Mouse (Mus musculus) kidney, embryonic 14.5 days (tissue): ENCODE measurements around the gene Slc25a19. TPM values are rescaled to one million over a fixed set of nuclear protein-coding genes. Genes with fewer than 3 reads are reported as not detected.
A peak's percentile ranks its signal among the peaks of the same experiment; 100 is the strongest.

Source experiments
- ATAC-seq: fragments of 200-750 bp; cut with Nextera tagmentation; 2 replicates; pipeline ENCODE4 v1.8.0; 2017; ENCODE audit warnings: moderate number of reproducible peaks, mild to moderate bottlenecking, moderate TSS enrichment, moderate library complexity; ENCODE audit not compliant: low FRiP score, low TSS enrichment
- H3K27ac ChIP-seq: fragments of 300-500 bp; sonication (generic); 2 replicates; pipeline ENCODE4 v1.5.1; 2014; ENCODE audit warnings: low read depth, mild to moderate bottlenecking, low read length, moderate library complexity, mixed read lengths
- H3K27me3 ChIP-seq: fragments of 300-500 bp; sonication (generic); 2 replicates; pipeline ENCODE4 v1.6.1; 2014; ENCODE audit warnings: mild to moderate bottlenecking, low read length; ENCODE audit not compliant: control insufficient read depth, insufficient read depth
- H3K36me3 ChIP-seq: fragments of 300-500 bp; sonication (generic); 2 replicates; pipeline ENCODE4 v1.6.1; 2014; ENCODE audit warnings: low read length, mixed read lengths; ENCODE audit not compliant: control insufficient read depth, insufficient read depth
- H3K4me1 ChIP-seq: fragments of 300-500 bp; sonication (generic); 2 replicates; pipeline ENCODE4 v1.6.1; 2014; ENCODE audit warnings: low read length, mixed read lengths; ENCODE audit not compliant: control insufficient read depth, insufficient read depth
- H3K4me2 ChIP-seq: fragments of 300-500 bp; sonication (generic); replicated peaks from 2 replicates; pipeline ENCODE4 v1.6.1; 2014; ENCODE audit warnings: low read depth, mild to moderate bottlenecking, low read length
- H3K4me3 ChIP-seq: fragments of 300-500 bp; sonication (generic); 2 replicates; pipeline ENCODE4 v1.5.1; 2014; ENCODE audit warnings: mild to moderate bottlenecking, low read length
- H3K9ac ChIP-seq: fragments of 300-500 bp; sonication (generic); 2 replicates; pipeline ENCODE4 v1.6.1; 2014; ENCODE audit warnings: low read depth, mild to moderate bottlenecking, low read length, moderate library complexity
- H3K9me3 ChIP-seq: fragments of 300-500 bp; sonication (generic); 2 replicates; pipeline ENCODE4 v1.6.1; 2016; ENCODE audit warnings: low read length; ENCODE audit not compliant: control insufficient read depth
- whole genome bisulfite sequencing: fragments of 180-500 bp; shearing (Covaris S2); extraction: QIAGEN DNeasy Blood & Tissue Kit; methylation state at CpG from one replicate; pipeline ENCODE4 v1.1.7; 2014; 5-methylcytosine and 5-hydroxymethylcytosine counted together
- polyA plus RNA-seq: library from polyadenylated mRNA; unstranded; fragments of >200 nt; fragmentation: Nextera tagmentation; extraction: Ambion mirVana; gene quantifications from 2 replicates; pipeline ENCODE4 v1.2.1, GENCODE M21; 2014

The Slc25a19 gene
- polyA plus RNA-seq, 1 experiment from 2014 or later, result 40.8 TPM

GRCm38 (mm10) chr11:115609576-115609975, 18.5 kb downstream of the Slc25a19 start:
- Histone ChIP-seq H3K36me3 (peaks cover 46% of the 10 kb centered on the region), H3K27ac (no peak overlapping the region)

DNA sequence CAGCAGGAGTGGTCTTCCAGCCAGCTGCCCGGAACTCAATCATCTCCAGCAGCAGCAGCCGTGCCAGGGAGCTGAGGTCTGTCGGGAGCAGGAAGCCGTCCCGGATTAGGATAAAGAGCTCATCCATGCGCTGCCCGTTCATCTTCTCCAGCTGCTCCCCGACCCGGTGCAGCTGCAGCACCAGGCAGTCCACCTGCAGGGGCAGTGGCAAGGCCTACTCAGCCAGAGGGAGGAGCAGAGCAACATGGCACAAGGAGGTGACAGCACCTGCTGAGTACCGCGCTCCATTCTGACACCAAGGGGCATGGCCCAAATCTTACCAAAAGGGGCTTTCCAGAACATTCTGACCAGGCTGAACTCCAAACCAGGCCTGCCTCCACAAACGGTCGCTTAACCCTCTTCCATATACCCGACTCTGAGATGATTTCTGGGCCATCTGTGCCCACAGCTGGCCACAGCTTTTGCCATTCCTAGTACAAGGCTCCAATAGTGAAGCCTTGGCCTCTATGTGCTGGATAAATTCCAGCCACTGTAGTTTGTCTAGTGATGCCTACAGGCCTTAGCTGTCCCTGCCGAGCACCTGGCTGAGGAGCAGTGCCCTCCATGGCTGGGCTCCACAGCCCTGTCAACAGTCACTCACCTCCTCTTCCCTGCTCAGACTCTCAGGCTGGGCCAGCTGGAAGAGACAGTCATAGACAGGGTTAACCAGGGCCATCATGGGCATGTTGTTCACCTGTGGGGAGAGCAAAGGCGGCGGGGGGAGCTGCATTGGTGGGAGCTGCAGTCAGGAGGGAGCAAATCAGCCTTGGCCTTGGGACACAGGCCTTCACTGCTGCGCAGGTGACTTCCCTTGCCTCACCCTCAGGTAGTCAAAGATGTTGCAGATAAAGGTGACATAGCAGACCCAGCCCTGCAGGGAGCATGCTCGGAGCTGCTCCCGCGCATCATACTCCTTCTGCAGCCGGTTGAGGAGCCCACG, 19.4 kb downstream of the Slc25a19 start:
- ATAC-seq, result no peak
- Histone ChIP-seq H3K4me1 (peaks cover 22% of the 10 kb centered on the region), H3K4me3 (no peak overlapping the region), H3K36me3 (peaks cover 46% of the 10 kb centered on the region), H3K9me3 (no peaks in the 10 kb centered on the region), H3K9ac (no peak overlapping the region), H3K27me3 (no peaks in the 10 kb centered on the region), H3K4me2 (no peak overlapping the region), H3K27ac (no peak overlapping the region)
- whole genome bisulfite sequencing, result 86% methylated on average over 23 of the region's 23 CpGs

More at GRCm38 (mm10) chr11:115609576-115609975, 18.5 kb downstream of the Slc25a19 start:
- H3K4me3 ChIP-seq, result no peak overlapping the region
- H3K9me3 ChIP-seq, result no peaks in the 10 kb centered on the region
- H3K4me1 ChIP-seq, result peaks cover 24% of the 10 kb centered on the region
- no peak overlapping the region for H3K9ac ChIP-seq
- H3K27me3 ChIP-seq, result no peaks in the 10 kb centered on the region
- 83% methylated on average over 3 of the region's 3 CpGs for WGBS
- H3K4me2 ChIP-seq, result no peak overlapping the region
- no peak for ATAC-seq

GRCm38 (mm10) chr11:115606733-115607132, 21.4 kb downstream of the Slc25a19 start:
- Histone ChIP-seq H3K4me1 (peaks cover 25% of the 10 kb centered on the region), H3K9me3 (no peaks in the 10 kb centered on the region), H3K27me3 (no peaks in the 10 kb centered on the region), H3K4me2 (no peak overlapping the region), H3K4me3 (no peak overlapping the region), H3K36me3 (peaks cover 46% of the 10 kb centered on the region), H3K27ac (no peak overlapping the region), H3K9ac (no peak overlapping the region)
- 96% methylated on average over 18 of the region's 18 CpGs for WGBS
- no peak for ATAC-seq

- Histone ChIP-seq H3K9ac (peak overlapping the region; percentile 98), H3K4me3 (peak overlapping the region; percentile 92), H3K36me3 (peaks cover 39% of the 10 kb centered on the region), H3K27ac (peak overlapping the region; percentile 91), H3K27me3 (no peaks in the 10 kb centered on the region), H3K4me2 (peak overlapping the region; percentile 92), H3K4me1 (peaks cover 19% of the 10 kb centered on the region), H3K9me3 (no peaks in the 10 kb centered on the region)
- peak; percentile 21 for ATAC-seq
- under 1% methylated on average over 26 of the region's 26 CpGs for WGBS
Observed at GRCm38 (mm10) chr11:115604304-115604696, 23.8 kb downstream of the Slc25a19 start.

DNA sequence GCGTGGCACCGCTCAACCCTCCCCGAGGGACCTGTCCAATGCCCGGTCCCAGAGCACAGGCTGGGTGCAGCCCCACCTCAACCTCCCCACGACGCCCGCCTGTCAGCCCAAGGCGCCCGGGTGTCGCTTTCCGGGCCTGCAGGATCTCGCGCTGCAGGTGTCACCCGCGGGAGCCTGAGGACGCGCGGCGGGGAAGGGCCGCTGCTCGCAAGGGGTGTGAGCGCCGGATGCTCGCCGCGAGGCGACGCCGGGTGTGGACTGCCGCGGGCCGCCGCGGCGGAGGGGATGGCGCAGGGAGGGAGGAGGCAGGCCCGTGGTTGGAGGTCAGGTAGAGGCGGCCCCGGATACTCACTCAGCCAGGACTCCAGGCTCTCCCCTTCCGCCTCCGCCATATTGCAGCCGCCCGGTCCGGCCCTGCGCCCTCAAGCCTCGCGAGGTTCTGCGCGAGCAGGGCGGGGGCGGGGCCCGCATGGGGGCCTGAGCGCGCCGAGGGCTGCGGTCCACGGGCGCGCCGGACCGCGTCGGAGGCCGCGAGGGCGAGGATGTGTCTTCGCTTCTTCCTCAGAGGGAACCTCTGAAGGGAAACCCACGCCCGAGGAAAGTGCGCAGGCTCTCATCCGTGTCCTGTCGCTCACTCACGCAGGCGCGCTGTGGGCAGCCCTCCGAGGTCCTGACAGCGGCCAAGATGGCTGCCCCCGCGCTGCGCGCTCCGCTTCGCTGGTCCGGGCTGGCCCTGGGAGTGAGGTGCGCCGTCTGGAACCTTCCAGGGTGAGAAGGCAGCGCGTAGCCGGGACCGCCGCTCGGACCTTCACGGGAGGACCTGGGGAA, 24.4 kb downstream of the Slc25a19 start, which contains the start of the genes Mrps7 and Gga3:
Mrps7 (plus strand) TSS at position 450 of the 828 bp plus-strand sequence.
Gga3 (minus strand) TSS at position 576 of the 828 bp plus-strand sequence.
- WGBS, result under 1% methylated on average over 87 of the region's 93 CpGs
- Histone ChIP-seq H3K27ac (peak within 1 kb of the TSS; percentile 91), H3K27me3 (no peaks in the 10 kb centered on the region), H3K4me2 (peak within 1 kb of the TSS; percentile 92), H3K9ac (peak within 1 kb of the TSS; percentile 98), H3K9me3 (no peaks in the 10 kb centered on the region), H3K36me3 (peaks cover 36% of the 10 kb centered on the region), H3K4me1 (peaks cover 19% of the 10 kb centered on the region), H3K4me3 (peak within 1 kb of the TSS; percentile 92)
- peak; percentile 96 for ATAC-seq

GRCm38 (mm10) chr11:115603128-115603475, 25.0 kb downstream of the Slc25a19 start:
- Histone ChIP-seq H3K27me3 (no peaks in the 10 kb centered on the region), H3K4me2 (peak overlapping the region; percentile 92), H3K4me3 (peak overlapping the region; percentile 92), H3K36me3 (peaks cover 30% of the 10 kb centered on the region), H3K4me1 (peaks cover 19% of the 10 kb centered on the region), H3K9ac (peak overlapping the region; percentile 98), H3K9me3 (no peaks in the 10 kb centered on the region), H3K27ac (peak overlapping the region; percentile 91; the same call in 1 of the 2 replicates)
- WGBS, result 3% methylated on average over 15 of the region's 15 CpGs
- no peak for ATAC-seq

DNA sequence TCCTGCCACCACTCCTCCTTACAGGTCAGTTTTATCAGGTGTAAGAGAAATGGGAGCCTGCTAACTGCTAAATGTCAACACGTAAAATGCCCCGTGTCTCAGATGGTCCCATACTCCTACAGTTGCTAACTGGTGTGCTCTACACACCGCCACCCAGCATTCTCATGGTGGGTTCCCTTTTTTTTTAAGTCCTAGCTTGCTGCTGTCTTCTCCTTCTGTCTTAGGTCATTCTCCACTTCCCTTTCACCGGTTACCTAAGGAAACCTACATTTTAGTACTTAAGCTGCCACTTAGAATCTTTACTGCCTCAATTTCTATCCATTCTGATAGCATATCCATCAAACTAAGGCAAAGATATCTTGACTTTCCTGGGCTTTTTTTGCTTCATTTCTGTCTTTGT, 26.9 kb downstream of the Slc25a19 start:
- H3K36me3 ChIP-seq, result peaks cover 26% of the 10 kb centered on the region
- peaks cover 19% of the 10 kb centered on the region for H3K4me1 ChIP-seq

GRCm38 (mm10) chr11:115600743-115601142, 27.4 kb downstream of the Slc25a19 start:
- 84% methylated on average over 15 of the region's 15 CpGs for WGBS
- peaks cover 26% of the 10 kb centered on the region for H3K36me3 ChIP-seq
- no peaks in the 10 kb centered on the region for H3K27me3 ChIP-seq
- no peak for ATAC-seq
- H3K4me3 ChIP-seq, result no peak overlapping the region
- peaks cover 19% of the 10 kb centered on the region for H3K4me1 ChIP-seq
- no peak overlapping the region for H3K4me2 ChIP-seq
- no peak overlapping the region for H3K9ac ChIP-seq
- H3K27ac ChIP-seq, result no peak overlapping the region
- H3K9me3 ChIP-seq, result no peaks in the 10 kb centered on the region

More for the DNA sequence above, 26.9 kb downstream of the Slc25a19 start:
- 67% methylated on average over 4 of the region's 4 CpGs for WGBS
- Histone ChIP-seq H3K4me2 (no peak overlapping the region), H3K9ac (no peak overlapping the region), H3K4me3 (no peak overlapping the region), H3K27ac (no peak overlapping the region), H3K27me3 (no peaks in the 10 kb centered on the region), H3K9me3 (no peaks in the 10 kb centered on the region)
- no peak for ATAC-seq
